Mouse (Mus musculus) c-Kit-positive CD71-positive TER-119-negative erythroid progenitor cells, embryonic 14.5 days (primary cell): ENCODE results near the gene Gja1.
"Not testable (repeated sequence)": the region's sequence is repeated elsewhere in the genome, so short reads cannot be mapped to it uniquely, and the experiment has no call there.

Experiments
- DNase-seq: peaks from one replicate; pipeline ENCODE4 v3.0.0-alpha.2; 2013; ENCODE audit warnings: low read depth

The Gja1 gene

DNA sequence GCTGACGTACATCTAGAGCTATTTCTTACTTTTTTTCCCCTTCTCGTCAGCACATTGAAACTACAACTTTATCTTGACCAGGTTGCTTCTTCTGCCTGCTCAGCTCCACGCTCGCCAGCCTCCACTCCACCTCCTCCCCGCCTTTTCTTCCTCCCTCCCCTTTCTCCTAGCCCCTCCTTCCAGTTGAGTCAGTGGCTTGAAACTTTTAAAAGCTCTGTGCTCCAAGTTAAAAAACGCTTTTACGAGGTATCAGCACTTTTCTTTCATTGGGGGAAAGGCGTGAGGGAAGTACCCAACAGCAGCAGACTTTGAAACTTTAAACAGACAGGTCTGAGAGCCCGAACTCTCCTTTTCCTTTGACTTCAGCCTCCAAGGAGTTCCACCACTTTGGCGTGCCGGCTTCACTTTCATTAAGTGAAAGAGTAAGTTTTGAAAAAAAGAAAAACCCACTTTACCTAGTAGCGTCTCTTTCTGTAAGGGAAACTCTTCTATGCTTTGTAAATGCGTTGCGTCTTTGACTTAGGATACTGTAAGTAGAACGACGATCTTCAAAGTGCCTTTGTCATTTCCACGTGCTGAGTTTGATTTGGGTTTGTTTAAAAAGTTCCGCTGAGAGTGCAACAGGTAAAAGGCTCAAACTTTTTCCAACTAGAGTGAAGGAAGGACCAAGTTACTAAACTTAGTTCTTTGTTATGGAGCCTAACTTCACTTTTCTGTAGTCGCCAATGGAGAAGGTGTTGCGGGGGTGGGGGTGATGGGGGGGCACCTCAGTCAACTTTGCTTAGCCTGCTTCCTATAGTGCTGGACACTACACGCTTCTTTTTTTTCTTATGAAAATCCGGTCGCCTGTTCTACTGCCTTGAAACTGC is at the start of gene Gja1:
Gene Gja1 (plus strand): TSS at position 234 of the 869 bp plus-strand sequence.
- peak; percentile 53 for DNase-seq

DNA sequence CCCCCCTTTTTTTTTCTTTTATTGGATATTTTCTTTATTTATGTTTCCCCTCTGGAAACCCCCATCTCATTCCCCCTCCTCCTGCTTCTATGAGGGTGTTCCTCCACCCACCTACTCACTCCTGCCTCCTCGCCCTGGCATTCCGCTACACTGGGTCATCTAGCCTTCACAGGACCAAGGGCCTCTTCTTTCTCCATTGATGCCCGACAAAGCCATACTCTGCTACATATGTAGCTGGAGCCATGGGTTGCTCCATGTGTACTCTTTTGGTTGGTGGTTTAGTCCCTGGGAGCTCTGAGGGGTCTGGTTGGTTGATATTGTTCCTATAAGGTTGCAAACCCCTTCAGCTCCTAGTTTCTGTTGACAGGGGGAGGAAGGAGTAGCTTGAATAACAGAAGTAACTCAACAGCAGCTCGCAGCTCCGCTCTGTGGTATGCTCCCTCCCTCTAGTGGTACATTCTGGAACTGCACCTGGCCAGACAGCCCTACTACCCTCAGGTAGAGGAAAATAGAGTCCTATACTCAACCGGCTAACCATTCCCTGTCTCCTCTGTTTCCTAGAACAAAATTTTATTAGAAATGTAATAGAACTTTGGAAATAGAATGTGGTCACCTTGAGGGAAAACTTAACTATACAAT is 38.2 kb upstream of the Gja1 start:
- DNase-seq = peak; percentile 20

DNA sequence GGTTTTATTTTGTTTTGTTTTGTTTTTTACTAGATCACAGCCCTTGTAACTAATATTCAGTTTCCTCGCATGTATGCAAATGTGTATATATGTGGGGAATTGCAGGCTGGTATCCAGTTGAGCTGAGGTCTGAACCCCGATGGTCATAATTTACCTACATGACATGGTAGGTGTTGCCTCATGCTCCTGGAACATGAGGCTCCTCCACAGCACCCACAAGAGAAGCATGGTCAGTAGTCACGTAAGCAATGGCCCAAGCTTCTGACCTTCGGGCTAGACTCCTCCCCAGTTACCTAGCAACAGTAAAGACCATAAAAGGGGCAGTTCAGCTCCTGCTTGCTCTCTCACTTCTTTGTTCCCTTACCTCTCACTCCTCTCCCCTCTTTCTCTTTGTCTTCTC is 16.7 kb upstream of the Gja1 start:
- no peak for DNase-seq

DNA sequence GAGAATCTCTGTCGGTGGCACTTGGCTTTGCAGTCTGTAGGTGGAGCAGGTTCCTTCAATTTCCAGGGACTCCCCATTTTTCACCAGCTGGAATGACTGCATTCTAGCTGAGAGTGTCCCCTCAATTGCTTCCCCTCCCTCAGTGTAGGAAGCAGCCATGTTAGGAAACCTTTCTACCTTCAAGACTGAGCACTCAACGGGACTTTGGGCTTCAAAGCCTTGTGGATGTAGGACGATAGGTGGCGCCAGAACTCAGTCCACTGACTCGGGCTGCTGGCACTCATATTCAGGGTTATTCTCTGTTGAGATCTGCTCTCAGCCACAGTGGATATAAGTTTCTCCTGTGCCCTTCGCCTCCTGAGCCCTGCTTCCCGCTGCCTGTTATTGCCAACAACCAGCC is 8.1 kb upstream of the Gja1 start:
- DNase-seq = peak; percentile 34

DNA sequence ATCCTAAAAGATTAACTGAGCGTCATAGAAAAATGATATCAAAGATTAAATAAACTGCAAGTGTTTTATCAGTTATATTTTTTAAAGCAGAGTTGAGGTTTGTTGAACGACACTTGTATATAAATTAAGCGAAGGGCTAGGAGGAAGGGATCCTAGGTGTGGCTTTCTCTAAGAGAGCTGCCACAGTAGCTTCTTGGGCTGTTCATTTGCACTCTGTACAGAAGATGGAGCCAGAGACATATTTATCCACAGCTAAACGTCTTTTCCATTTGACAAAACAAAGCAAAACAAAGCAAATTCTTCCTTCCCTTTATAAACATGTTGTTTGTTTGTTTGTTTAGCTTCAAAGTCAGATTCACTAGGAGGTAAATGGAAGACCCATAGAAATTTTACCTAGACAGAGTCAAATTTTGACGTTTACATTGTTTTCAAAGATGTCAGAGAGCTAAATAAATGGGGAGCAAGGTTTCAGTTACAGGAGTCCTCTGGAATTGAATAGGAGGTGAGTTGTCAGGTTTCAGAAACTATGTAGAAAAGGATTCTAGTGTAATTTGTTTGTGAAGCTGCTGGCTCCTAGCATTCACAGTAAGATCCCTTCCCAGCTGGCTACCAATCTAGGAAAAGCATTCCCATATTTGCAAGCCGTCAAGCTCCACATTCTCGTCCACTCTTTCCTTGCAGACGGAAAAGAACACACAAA is 4.0 kb upstream of the Gja1 start:
- no peak for DNase-seq

DNA sequence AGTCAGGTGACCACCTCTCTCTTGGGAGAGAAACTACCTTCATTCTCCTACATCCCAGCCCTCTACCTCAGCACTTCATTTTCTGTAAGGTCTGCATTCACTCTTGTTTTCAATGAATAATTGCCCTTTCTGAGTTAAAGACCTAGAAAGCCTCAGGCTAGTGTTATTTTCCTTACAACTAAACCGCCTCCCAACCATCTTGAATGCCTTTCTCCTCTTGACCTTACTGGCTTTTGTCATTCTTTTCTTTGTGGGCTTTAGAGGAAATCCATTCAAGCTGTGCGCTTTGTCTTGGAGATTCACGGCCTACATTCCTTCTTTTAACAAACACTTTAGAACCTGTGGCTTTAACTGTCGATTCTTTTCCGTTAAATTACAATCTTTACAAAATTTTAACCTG is 3.0 kb upstream of the Gja1 start:
- DNase-seq = no peak

DNA sequence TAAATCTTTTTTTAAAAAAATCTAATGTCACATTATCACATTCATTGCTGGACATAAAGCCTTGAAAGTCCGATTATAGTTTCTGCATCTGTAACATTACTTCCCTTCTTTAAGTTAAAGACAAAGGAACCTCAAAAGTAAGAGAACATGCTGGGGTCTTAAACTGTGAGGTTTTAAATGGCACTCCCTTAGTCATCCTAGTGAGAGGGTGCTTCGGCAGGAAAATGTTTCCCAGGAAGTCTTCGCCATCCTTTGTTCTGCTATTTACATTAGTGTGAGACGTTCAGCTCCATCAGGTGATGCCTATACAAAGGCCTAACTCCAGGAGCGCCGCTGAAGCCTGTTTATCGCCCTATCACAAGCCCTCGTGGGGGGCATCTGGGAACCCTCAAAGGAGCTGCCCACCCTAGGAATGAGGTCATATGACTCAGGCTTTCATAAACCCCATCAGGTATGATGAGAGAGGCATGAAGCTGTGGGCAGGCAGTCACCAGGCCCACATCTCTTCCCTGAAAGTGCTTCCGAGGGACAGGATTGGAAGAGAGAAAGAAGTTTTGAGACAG is 1.1 kb upstream of the Gja1 start:
- no peak for DNase-seq

DNA sequence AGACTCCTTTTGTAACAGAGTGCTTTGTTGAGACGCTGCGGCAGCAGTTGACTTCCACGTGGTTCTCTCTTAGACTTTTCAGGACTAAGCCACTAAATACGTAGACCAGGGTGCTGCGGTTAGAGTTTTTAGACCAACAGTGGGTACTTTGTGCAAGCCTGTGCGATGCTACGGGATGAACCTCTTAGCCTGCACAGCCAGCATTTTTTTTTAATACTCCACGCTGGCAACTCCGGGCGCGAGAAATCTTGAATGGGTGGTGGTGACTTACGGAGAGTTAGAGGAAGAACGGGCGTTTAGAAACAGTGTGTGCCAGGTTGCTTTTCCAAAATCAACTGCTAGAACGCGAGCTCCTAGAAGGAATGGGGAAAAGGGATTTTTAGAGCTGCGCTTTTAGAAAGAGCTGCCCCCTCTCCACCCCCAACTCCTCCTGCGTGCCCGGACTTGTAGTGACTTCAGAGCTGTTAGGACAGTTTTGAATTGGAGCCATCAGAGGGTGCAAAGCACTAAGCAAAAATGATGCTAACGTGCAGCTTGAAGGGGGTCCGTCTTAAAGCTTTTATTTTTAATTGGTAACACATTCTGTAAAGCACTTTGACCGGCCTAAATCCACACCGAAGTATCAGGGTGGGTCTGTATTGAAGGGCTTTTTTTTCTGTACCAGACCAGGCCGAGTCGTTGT is 977 bp downstream of the Gja1 start:
- DNase-seq = peak; percentile 11

DNA sequence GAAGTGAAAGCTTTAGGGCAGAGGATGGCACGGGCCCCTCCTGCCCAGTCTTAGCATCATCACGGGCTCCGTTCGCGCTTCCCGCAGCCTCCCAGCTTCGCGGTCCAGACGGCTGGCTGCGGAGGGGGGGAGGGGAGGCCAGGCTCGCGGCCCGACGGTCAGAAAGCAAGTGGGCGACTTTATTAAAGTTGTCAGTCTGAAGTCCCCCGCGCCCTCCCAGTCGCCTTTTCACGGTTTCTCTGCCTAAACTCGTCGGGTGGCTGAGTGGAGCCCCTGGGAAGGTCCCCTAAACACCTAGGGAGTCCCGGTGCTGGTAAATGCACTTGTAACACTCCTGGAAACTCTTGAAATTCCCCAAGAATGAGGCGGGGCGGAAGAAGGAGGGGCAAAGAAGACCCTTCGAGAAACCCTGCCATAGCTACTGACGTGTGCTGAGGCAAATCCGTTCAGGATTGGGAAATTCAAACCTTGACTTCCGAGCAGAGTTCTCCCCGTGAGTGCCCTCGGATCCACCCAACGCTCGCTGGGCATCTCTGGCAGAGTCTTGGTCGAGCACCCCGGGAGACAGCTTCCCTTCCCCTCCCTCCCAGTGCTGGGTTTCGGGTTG is 1.6 kb downstream of the Gja1 start:
- no peak for DNase-seq

DNA sequence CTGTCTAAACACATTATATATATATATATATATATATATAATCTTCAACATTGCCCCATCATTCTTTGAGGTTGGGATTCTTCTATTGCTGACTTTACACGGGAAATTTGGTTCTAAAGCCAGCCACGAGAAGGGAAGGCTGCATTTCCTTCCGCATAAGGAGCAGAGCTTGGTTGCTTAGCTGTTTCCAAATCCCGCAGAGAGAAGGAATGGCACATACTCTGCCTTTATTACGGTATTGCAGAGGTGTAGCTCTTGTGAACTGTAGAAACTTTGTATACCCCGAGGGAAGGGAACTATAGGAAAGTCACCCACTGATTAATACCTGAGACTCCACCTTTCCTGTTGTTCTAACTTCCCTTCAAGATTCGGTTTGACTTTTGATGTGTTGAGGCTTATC is 2.6 kb downstream of the Gja1 start:
- DNase-seq = no peak

DNA sequence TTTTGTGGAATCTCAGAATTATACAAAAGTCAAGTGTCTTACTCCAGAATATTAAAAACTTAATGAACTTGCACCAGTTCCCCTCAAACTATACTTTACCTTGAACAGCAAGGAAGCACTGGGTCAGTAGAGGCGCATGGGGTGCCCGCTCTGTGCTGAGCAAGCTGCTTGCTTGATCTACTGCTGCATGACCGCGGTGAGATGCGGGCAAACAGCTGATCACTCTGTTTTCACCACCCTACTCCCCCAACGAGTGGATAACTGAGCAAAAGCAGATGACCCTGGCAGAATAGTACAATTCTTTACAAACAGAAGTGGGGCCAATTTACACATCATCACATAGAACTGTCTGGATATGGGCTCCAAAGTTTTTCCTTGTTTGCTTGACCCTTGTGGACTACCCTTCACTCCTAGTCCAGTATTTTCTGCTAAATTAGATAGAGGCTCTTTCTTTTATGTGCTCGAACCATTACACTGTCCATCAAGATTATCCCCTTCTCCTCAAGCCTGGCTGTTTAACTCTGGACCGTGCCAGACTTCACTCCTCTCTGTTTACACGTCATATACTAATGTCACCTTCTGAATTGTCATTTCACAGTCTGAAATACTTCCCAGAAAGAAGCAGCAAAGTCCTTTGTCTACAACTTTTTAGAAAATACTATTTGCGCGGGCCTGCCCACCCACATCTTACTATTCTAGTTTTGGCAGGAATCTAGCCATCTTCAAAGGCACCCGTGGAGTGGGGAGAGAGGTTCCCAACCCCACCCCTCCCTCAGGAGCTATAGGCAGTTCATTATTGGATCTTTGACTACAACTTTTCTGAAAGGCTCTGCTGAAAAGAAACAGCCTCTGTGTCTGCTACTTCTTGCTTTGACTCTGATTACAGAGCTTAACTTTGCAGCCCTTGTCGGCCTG is 8.3 kb downstream of the Gja1 start:
- no peak for DNase-seq

DNA sequence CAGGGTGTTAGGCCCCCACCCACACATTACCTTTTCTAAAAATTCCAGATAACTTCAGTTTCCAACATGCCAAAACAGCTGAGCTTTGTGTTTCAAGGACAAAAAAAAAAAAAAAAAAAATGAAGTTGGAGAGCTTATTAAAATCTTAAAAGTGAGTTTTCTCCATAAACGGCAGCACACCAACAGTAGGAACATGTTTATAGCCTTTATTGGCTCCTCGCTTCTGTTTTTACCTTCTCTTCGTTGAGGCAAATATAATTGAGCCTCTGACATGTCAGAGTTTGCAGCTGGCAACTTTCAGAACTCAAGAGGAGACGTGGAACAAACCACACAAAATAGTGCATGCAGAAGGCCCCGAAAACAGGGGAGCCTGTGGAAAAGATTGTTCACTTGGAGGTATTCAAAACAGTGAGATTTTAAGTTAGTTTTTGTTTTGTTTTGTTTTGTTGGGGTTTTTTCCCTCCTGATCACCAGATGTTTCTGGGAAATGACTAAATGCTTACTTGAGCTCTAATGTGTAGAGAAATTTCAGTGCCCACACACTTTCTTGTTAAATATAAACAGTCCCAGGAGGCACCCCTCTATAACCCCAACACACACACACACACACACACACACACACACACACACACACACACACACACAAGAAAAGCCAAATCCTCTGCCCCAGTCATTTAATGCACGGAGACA is 16.1 kb downstream of the Gja1 start:
- DNase-seq = no peak

DNA sequence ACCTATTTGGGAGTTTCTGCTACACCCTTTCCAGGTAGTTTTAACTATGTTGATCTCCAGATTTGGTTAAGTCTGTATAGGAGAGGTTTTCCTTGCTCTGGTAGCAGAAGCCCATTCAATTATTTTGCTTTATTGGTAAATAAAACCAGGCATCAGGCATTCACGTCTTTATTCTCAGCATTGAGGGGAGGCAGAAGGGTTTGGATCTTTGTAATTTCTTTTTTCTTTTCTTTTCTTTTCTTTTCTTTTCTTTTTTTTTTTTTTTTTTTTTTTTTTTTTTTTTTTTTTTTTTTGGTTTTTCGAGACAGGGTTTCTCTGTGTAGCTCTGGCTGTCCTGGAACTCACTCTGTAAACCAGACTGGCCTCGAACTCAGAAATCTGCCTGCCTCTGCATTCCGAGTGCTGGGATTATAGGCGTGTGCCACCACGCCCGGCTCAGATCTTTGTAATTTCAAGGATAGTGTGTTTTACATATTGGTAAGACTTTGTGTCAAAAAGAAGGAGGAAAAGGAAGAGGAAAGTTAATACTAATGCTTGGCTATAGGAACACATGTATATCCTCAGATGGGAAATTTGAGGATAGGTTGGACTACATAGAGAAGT is 16.8 kb downstream of the Gja1 start:
- DNase-seq = not testable (repeated sequence)

DNA sequence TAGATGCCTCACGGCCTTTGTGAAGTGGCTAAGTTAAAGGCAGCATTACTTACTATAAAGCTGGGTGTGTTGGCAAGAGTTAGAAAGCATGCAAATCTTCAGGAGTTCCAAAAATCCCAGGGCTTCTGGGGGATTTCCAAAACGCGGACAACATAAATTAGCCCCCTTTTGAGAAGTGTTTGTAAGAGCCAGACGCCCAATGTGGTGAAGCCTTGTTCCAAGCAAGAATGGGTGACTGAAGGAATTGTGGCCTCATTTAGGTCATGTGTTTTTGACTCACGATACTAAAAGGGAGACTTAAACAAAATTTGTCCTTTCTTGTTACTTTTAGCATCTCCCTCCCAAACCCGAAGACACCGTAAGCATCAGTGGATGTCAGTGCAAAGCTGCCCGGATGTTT is 20.7 kb downstream of the Gja1 start:
- no peak for DNase-seq

DNA sequence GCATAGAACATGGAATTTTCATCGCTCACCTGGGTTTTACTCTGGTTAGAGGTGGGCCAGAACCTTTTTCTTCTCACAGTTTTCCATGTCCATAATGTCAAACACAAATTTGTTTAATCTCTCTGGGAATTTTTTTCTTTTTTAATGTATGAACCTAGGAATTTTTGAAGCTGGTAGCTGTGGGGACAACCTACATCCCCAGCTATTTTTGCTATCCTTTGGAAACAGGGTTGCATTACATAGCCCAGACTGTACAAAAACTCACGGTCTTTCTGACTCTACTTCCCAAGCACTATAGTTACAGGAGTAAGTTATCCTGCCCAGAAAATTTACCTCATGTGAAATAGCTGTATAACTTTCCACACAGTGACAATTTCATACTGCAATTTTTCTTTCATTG is 21.2 kb downstream of the Gja1 start:
- no peak for DNase-seq

DNA sequence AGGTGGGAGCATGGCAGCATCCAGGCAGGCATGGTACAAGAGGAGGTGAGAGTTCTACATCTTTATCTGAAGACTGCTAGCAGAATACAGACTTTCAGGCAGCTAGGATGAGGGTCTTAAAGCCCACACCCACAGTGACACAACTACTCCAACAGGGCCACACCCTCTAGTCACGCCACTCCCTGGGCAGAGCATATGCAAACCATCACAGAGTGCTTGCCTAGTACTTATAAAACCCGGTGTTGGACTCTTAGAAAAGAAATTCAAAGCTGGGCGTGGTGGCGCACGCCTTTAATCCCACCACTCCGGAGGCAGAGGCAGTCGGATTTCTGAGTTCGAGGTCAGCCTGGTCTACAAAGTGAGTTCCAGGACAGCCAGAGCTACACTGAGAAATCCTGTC is 24.3 kb downstream of the Gja1 start:
- not testable (repeated sequence) for DNase-seq

DNA sequence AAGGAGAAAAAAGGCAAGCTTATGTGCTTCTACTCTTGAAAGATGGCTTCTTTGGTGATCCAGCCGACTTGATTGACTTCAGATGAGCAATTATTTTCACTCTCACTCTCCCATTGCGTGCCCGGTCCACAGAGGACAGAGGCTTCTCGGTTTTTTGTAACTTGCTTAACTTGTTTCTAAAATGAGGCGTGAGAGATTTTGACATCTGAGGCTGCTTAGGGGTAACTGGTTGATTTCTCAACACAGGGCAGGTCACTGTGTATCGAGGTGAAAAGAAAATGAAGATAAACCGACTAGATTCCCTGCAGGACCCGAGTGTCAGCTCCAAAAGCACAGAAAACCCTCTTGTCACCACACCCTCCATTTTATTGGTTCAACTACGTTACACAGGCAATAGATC is 28.8 kb downstream of the Gja1 start:
- DNase-seq = no peak

DNA sequence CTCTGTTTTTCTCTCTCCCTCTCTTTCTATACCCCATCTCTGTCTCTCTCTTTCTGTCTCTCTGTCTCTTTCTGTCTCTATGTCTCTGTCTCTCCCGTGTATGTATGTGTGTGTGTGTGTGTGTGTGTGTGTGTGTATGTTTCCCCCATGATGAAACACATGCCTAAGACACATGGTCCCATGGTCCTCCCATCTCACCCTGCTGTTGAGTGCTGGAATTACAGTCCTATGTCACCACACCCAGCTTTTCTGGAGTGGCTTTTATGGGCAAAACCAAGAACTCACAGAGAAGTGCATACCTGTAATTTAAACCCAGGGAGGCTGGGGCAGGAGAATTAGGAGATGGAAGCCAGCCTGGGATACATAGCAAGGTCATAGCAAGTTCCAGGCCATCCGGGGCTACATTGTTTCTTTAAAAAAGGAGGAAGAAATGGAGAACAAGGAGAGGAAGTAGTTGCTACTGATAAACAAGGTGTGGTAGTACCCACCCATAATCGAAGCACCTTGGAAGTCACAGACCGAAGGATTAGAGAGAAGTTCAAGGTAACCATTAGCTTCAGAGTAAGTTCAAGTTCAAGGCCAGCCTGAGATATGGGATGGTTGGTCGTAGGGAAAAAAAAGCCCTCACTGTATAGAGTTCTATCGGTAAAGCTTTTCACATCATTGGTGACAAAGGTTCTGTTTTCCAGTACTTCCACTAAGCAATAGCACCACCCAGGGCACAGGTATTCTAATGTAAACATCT is 29.4 kb downstream of the Gja1 start:
- peak; percentile 1 for DNase-seq
